Mouse (Mus musculus): Measurements from ENCODE around the gene Aprt. TPM values are rescaled to one million over a fixed set of nuclear protein-coding genes. Genes with fewer than 3 reads are reported as not detected.
"Not testable (repeated sequence)": the region's sequence is repeated elsewhere in the genome, so short reads cannot be mapped to it uniquely, and the experiment has no call there.

Gene Aprt
- polyA plus RNA-seq, 1 experiment from 2014 or later, result 237 TPM

DNA sequence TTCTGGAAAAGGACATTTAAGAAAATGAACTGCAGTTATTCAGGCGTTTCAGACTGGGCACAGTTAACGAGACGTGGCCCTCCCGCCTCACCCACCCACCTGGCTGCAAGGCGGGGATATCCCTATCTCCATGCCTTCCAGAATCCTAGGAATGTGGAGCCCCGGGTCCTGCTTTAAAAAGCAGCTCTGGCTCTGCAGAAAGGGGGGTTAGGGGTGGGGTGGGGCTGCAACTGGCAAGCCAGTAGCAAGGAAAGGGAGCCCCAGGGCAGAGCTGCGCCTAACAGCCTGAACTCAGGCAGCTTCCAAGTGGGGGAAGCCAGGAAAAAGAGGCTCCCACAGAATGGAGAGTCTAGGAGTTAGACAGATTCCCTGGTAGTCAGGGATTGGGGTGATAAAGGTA, 2.5 kb upstream of the Aprt start:
- Histone ChIP-seq H3K4me3 (no peak overlapping the region), H3K4me1 (replicated peaks) (peaks cover 60% of the 10 kb centered on the region), H3K9me3 (no peaks in the 10 kb centered on the region), H3K36me3 (peaks cover 12% of the 10 kb centered on the region; the same call in 1 of the 2 replicates), H3K27me3 (ENCODE audit: insufficient read depth, poor library complexity, severe bottlenecking) (no peaks in the 10 kb centered on the region), H3K27ac (no peak overlapping the region; the same call in 1 of the 2 replicates)
- DNase-seq (ENCODE audit: low spot score), result no peak
- WGBS, result 35% methylated on average over 7 of the region's 7 CpGs

DNA sequence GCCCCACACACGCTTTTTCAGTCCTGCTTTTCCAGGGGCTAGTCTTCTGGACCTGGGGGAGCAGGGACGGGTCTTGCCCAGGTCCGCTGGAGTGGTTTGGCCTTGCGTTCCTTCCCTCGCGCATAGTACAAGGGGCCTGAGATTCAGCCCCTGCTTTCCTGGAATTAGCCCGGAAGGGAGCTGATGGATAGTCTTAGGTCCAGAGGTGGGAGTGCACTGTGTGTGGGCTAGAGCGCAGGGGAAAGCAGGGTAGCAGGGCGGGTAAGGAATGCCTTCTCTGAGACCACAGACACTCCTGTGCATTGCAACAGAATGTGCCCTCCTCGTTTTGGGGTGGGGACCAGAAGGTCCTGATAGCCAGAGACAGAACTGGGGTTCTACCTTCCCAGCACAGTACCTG, 407 bp upstream of the Aprt start:
- Histone ChIP-seq H3K27me3 (ENCODE audit: insufficient read depth, poor library complexity, severe bottlenecking) (no peaks in the 10 kb centered on the region), H3K4me3 (peak overlapping the region; percentile 79), H3K27ac (peak overlapping the region; percentile 91), H3K36me3 (peaks cover 32% of the 10 kb centered on the region), H3K9me3 (no peaks in the 10 kb centered on the region), H3K4me1 (replicated peaks) (peaks cover 77% of the 10 kb centered on the region)
- DNase-seq (ENCODE audit: low spot score), result no peak
- 52% methylated on average over 10 of the region's 10 CpGs for WGBS

DNA sequence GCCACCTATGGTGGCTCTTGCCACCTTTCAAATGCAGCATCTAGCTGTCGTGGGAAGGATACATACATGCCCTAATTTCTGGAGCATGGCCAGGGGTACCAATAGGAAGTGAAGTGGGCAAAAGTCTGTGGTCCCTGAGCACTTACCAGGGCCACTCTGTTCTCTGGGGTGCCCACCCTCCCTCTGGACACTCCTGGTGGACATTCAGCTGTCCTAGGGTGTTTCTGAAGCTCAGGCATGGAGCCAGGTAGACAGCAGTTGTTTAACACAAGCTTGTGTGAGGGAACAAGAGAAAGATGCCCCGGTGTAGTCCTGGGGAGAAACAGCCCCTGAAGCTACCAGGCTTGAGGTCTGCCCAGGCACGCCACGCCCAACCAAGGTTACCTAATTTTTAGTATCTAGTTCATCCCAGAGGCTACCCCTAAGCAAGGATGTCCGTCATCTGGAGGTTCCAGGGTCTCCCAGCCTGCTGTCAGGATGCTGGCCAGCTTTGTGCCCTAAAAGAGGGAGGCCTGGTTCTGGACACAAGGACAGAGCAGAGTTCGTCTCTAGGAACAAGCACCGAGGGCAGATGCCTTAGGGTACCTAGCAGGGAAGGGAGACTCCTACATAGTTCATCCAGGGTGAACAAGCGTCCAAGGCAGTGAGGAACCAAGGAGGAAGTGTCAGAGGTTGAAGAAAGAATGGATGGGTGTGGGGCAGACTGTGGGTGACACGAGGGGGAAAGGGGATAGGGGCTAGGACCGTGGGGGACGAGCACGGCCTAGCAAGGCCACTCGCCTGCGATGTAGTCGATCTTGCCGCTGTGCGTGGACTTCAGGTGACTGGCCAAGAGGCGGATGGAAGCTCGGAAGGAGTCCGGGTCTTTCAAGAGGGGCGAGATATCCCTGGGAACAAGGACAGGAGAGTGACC, 718 bp downstream of the Aprt start:
- no peaks in the 10 kb centered on the region for H3K9me3 ChIP-seq
- H3K27me3 ChIP-seq (ENCODE audit: insufficient read depth, poor library complexity, severe bottlenecking), result no peaks in the 10 kb centered on the region
- DNase-seq (ENCODE audit: low spot score), result no peak
- peak overlapping the region; percentile 91 for H3K27ac ChIP-seq
- H3K36me3 ChIP-seq, result peaks cover 43% of the 10 kb centered on the region
- H3K4me3 ChIP-seq, result peak overlapping the region; percentile 79
- peaks cover 81% of the 10 kb centered on the region for H3K4me1 ChIP-seq (replicated peaks)
- 20% methylated on average over 21 of the region's 21 CpGs for WGBS

DNA sequence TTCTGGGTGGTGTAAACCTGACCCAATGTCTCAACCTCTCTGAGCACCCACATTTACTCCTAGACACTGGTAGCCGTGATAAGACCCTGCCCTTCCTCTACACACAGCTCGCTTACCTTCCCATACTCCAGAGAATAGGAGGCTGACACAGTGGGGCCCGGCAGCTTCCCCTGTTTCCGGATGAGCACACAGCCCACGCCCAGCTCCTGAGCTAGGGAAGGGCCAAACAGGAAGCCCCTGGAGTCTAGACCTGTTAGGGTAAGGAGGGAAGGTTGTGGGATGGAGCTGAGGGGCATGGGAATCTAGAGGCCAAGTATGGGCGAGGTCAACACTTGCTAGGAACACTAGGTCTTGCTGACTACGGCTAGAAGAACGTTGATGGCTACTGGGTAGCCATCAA, 1.4 kb downstream of the Aprt start:
- peak overlapping the region; percentile 79 for H3K4me3 ChIP-seq
- H3K27me3 ChIP-seq (ENCODE audit: insufficient read depth, poor library complexity, severe bottlenecking), result no peaks in the 10 kb centered on the region
- H3K4me1 ChIP-seq (replicated peaks), result peaks cover 76% of the 10 kb centered on the region
- DNase-seq (ENCODE audit: low spot score), result no peak
- H3K36me3 ChIP-seq, result peaks cover 50% of the 10 kb centered on the region
- peak overlapping the region; percentile 67; the same call in 1 of the 2 replicates for H3K27ac ChIP-seq
- H3K9me3 ChIP-seq, result no peaks in the 10 kb centered on the region
- WGBS, result 81% methylated on average over 8 of the region's 8 CpGs

DNA sequence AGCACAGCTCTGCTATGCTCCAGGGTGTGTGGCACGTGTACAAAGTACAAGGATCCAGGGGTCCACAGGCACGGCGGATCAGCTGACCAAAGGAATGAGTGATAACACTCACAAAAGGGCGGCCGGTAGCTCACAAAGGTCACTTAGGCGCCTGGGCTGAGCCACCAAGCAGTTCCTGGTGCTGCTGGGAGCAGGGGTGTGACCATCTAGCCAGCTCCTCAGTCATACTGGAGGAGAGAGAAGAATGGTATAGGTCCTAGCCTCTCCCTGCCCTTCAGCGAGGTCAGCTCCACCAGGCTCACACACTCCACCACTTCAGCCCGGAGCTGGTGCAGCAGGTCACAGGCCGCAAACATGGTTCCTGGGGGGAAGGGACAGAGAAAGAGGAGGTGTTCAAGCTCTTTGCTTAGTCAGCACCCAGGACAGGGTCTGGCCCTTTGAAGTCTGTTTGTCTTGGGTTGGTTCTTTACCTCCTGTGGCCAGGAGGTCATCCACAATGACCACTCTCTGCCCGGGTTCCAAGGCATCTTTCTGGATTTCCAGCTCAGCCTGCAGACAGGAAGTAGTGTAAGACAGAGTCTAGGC, 1.9 kb downstream of the Aprt start:
- Histone ChIP-seq H3K27ac (peak overlapping the region; percentile 67), H3K4me1 (replicated peaks) (peaks cover 75% of the 10 kb centered on the region), H3K27me3 (ENCODE audit: insufficient read depth, poor library complexity, severe bottlenecking) (no peaks in the 10 kb centered on the region), H3K4me3 (peak overlapping the region; percentile 79), H3K9me3 (no peaks in the 10 kb centered on the region), H3K36me3 (peaks cover 56% of the 10 kb centered on the region)
- WGBS, result 47% methylated on average over 10 of the region's 10 CpGs
- no peak for DNase-seq (ENCODE audit: low spot score)

DNA sequence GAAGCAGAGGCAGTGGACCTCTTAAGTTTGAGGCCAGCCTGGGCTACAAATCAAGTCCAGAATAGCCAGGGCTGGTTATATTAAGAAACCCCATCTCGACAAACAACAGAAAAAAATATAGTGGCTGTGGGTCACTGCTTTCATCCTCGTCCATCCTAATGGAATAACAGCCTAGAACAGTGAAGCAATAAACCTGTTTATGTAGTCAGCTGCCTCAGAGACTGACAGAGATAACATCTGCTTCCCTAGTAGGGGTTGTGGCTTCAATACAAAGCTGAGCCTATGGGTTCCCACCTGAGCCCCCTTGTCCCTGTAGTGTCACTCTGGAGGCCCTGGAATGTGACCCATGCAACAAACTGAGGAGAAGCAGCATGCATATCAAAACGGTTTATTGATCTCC, 2.4 kb downstream of the Aprt start:
- no peaks in the 10 kb centered on the region for H3K27me3 ChIP-seq (ENCODE audit: insufficient read depth, poor library complexity, severe bottlenecking)
- peaks cover 61% of the 10 kb centered on the region for H3K36me3 ChIP-seq
- 0 out of 2 replicates have a peak overlapping the region, but pooled peaks have one; percentile 79 for H3K4me3 ChIP-seq
- peak overlapping the region; percentile 67; the same call in 1 of the 2 replicates for H3K27ac ChIP-seq
- no peaks in the 10 kb centered on the region for H3K9me3 ChIP-seq
- 60% methylated on average over 3 of the region's 3 CpGs for WGBS
- H3K4me1 ChIP-seq (replicated peaks), result peaks cover 75% of the 10 kb centered on the region
- DNase-seq (ENCODE audit: low spot score), result no peak

DNA sequence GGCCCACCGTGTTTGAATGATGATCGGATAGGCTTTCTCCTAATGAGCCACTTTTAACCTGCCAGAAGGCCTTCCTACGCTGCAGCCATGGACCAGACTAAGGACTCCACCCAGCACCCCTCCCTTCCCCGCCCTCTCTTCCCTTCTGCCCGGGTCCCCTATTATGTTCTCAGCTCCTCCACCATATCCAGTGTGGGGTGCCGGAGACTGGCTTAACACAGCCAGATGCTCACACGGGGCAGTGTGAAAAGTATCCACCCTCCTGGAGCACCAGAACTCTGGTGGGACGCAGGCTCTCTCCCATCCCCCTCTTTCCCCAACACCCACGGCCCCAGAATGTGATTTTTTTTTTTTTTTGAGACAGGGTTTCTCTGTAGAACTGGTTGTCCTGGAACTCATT, 3.1 kb downstream of the Aprt start:
- WGBS, result 70% methylated on average over 9 of the region's 9 CpGs
- Histone ChIP-seq H3K9me3 (no peaks in the 10 kb centered on the region), H3K4me3 (no peak overlapping the region), H3K27me3 (ENCODE audit: insufficient read depth, poor library complexity, severe bottlenecking) (no peaks in the 10 kb centered on the region), H3K27ac (peak overlapping the region; percentile 42; the same call in 1 of the 2 replicates), H3K4me1 (replicated peaks) (peaks cover 75% of the 10 kb centered on the region), H3K36me3 (peaks cover 66% of the 10 kb centered on the region)
- DNase-seq (ENCODE audit: low spot score), result no peak

DNA sequence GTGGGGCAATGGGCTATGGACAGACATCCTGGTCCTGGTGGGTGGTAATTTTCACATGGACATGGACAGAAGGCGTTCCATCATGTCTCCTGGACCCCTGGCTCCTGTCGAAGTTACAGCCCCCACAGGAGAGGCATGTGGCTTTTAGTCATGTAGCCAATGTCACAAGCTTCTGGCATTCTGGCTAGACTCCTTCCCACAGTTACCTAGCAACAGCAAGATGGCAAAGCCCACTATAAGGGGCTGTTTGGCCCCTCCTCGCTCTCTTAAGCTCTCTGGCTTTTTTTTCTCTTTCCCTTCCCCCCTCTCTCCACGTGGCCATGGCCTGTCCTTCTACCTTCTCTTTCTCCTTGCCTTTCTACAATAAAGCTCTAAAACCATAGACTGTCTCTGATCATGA, 3.5 kb downstream of the Aprt start:
- not testable (repeated sequence) for H3K27ac ChIP-seq; H3K9me3 ChIP-seq; DNase-seq (ENCODE audit: low spot score); H3K4me3 ChIP-seq; H3K27me3 ChIP-seq (ENCODE audit: insufficient read depth, poor library complexity, severe bottlenecking)
- peaks cover 66% of the 10 kb centered on the region for H3K36me3 ChIP-seq
- 41% methylated on average over 4 of the region's 4 CpGs for WGBS
- peaks cover 75% of the 10 kb centered on the region for H3K4me1 ChIP-seq (replicated peaks)

DNA sequence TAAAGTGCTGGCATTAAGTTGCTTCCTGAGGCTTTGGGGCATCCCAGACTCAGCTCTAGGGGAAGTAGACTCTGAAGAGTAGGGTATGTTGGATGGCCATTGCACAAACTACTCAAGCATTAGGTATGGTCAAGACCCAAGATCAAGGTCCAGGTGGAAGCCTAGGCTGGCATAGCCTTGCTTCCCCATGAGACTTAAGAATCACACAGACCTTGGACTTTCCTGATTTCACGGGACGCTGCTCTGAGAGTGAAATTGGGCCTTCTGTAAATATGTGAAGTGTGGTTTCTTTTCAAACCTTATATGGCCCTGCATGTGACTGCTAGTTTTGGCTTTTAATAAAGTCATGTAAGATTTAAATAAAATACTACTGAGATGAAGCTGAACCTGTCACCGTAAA, 4.0 kb downstream of the Aprt start:
- peaks cover 66% of the 10 kb centered on the region for H3K36me3 ChIP-seq
- H3K9me3 ChIP-seq, result no peaks in the 10 kb centered on the region
- H3K27me3 ChIP-seq (ENCODE audit: insufficient read depth, poor library complexity, severe bottlenecking), result no peaks in the 10 kb centered on the region
- no peak overlapping the region for H3K4me3 ChIP-seq
- no peak overlapping the region for H3K27ac ChIP-seq
- peaks cover 76% of the 10 kb centered on the region for H3K4me1 ChIP-seq (replicated peaks)
- no peak for DNase-seq (ENCODE audit: low spot score)
- WGBS, result 95% methylated on average over 3 of the region's 3 CpGs

DNA sequence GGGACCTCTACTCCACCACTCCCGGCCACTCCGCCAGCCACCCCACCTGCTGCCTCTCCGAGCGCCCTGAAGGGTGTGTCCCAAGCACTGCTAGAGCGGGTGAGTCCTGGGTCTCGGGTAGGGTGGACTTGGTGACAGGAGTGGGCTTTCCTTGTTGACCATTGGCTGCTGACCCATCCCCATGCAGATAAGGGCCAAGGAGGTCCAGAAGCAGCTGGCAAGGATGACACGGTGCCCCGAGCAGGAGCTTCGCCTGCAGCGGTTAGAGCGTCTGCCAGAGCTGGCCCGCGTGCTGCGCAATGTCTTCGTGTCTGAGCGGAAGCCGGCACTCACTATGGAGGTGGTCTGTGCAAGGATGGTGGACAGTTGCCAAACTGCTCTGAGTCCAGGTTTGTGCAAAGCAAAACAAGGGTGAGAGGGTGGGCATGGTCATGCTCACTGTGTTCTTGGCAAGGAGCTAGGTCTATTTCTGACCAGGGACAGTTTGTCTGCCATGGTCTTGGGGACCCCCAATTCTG, 4.9 kb downstream of the Aprt start:
- H3K36me3 ChIP-seq, result peaks cover 66% of the 10 kb centered on the region

DNA sequence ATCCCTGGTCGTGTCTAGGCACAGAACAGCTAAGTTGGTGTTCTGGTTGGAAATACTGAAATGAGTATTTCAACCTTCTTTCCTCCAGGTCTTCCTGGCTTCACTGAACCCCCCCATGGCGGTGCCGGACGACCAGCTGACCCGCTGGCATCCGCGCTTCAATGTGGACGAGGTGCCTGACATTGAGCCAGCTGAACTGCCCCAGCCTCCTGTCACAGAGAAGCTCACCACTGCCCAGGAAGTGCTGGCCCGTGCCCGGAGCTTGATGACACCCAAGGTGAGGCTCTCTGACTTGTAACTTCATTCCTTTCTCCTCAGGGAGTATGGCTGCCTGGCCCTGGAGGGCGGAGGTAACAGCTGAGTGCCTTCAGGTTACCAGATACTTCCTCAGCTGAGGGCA, 5.6 kb downstream of the Aprt start:
- no peak for DNase-seq (ENCODE audit: low spot score)
- H3K27ac ChIP-seq, result no peak overlapping the region
- no peaks in the 10 kb centered on the region for H3K9me3 ChIP-seq
- 95% methylated on average over 11 of the region's 11 CpGs for WGBS
- H3K4me3 ChIP-seq, result no peak overlapping the region
- H3K36me3 ChIP-seq, result peaks cover 66% of the 10 kb centered on the region
- H3K4me1 ChIP-seq (replicated peaks), result peaks cover 78% of the 10 kb centered on the region
- no peaks in the 10 kb centered on the region for H3K27me3 ChIP-seq (ENCODE audit: insufficient read depth, poor library complexity, severe bottlenecking)

More for the DNA sequence above, 4.9 kb downstream of the Aprt start:
- H3K27me3 ChIP-seq (ENCODE audit: insufficient read depth, poor library complexity, severe bottlenecking), result no peaks in the 10 kb centered on the region
- no peak for DNase-seq (ENCODE audit: low spot score)
- peaks cover 78% of the 10 kb centered on the region for H3K4me1 ChIP-seq (replicated peaks)
- no peak overlapping the region for H3K27ac ChIP-seq
- H3K4me3 ChIP-seq, result no peak overlapping the region
- WGBS, result 94% methylated on average over 17 of the region's 17 CpGs
- H3K9me3 ChIP-seq, result no peaks in the 10 kb centered on the region

DNA sequence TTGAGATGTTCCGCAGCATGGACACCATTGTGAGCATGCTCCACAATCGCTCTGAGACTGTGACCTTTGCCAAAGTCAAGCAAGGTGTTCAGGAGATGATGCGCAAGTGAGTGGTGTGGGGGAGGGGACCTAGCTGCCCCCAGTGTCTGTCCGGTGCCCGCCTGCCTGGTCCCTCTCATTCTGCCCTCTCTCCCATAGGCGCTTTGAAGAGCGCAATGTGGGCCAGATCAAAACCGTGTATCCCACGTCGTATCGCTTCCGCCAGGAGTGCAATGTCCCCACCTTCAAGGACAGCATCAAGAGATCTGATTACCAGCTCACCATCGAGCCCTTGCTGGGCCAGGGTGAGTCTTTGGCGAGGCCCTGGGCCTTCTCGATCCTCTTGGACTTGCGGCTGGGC, 6.7 kb downstream of the Aprt start:
- Histone ChIP-seq H3K4me3 (peak overlapping the region; percentile 95), H3K27me3 (ENCODE audit: insufficient read depth, poor library complexity, severe bottlenecking) (no peaks in the 10 kb centered on the region), H3K36me3 (peaks cover 64% of the 10 kb centered on the region), H3K9me3 (no peaks in the 10 kb centered on the region), H3K4me1 (replicated peaks) (peaks cover 67% of the 10 kb centered on the region), H3K27ac (no peak overlapping the region)
- DNase-seq (ENCODE audit: low spot score), result no peak
- WGBS, result 96% methylated on average over 16 of the region's 16 CpGs

DNA sequence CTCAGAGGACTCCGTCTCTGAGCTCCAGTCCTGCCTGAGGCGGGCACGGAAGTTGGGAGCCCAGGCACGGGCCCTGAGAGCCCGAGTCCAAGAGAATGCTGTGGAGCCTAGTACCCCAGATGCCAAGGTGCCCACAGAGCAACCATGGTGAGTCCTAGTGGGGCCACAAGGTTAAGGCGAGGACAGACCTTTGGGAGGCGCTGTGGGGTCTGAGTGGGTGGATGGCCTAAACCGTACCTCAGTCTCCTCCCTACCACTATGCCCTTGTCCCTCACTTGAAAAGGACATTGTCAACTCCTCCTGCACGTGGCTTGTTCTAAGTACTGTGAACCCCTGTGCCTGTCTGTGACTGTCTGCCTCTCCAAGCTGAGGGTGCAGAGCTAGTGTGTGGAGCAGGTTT, 7.4 kb downstream of the Aprt start:
- H3K27me3 ChIP-seq (ENCODE audit: insufficient read depth, poor library complexity, severe bottlenecking), result no peaks in the 10 kb centered on the region
- WGBS, result 68% methylated on average over 9 of the region's 9 CpGs
- peaks cover 60% of the 10 kb centered on the region for H3K4me1 ChIP-seq (replicated peaks)
- peaks cover 64% of the 10 kb centered on the region for H3K36me3 ChIP-seq
- peak overlapping the region; percentile 95 for H3K4me3 ChIP-seq
- peak overlapping the region; percentile 96 for H3K27ac ChIP-seq
- H3K9me3 ChIP-seq, result no peaks in the 10 kb centered on the region
- DNase-seq (ENCODE audit: low spot score), result no peak
